Mouse (Mus musculus): ENCODE data around the gene Rora. TPM values are rescaled to one million over a fixed set of nuclear protein-coding genes. Genes with fewer than 3 reads are reported as not detected.

Gene Rora
- total and polyA plus RNA-seq, 2 experiments, result 11.3 to 30.8 TPM

GRCm38 (mm10) chr9:69339829-69340228 is 686.2 kb downstream of the Rora start:
- Histone ChIP-seq H3K79me2 (ENCODE audit: control insufficient read depth, insufficient read depth, low read length) (peaks cover 57% of the 10 kb centered on the region), H3K27ac (replicated peaks; ENCODE audit: insufficient read depth, low read depth, low read length) (no peak overlapping the region), H3K27me3 (ENCODE audit: control insufficient read depth, insufficient read depth, low read length) (no peaks in the 10 kb centered on the region), H3K36me3 (ENCODE audit: control insufficient read depth, insufficient read depth, low read length) (no peaks in the 10 kb centered on the region), H3K9ac (ENCODE audit: low read depth, low read length) (no peak overlapping the region), H3K4me3 (ENCODE audit: insufficient read depth, low read depth, low read length) (no peak overlapping the region), H3K4me1 (ENCODE audit: control insufficient read depth, insufficient read depth, low read length) (peaks cover 21% of the 10 kb centered on the region)
- TF ChIP-seq CTCF (IDR thresholded peaks at IDR 0.05; ENCODE audit: low read depth, low read length), result no peak
- no peak for TF ChIP-seq POLR2A (IDR thresholded peaks at IDR 0.05; ENCODE audit: extremely low read depth, insufficient read depth, low read length)
- DNase-seq (ENCODE audit: extremely low read depth, low read depth, low spot score), result no peak
- WGBS, result 83% methylated on average over 6 of the region's 6 CpGs

GRCm38 (mm10) chr9:69340421-69340820 is 686.8 kb downstream of the Rora start:
- Histone ChIP-seq H3K27me3 (ENCODE audit: control insufficient read depth, insufficient read depth, low read length) (no peaks in the 10 kb centered on the region), H3K27ac (replicated peaks; ENCODE audit: insufficient read depth, low read depth, low read length) (no peak overlapping the region), H3K36me3 (ENCODE audit: control insufficient read depth, insufficient read depth, low read length) (no peaks in the 10 kb centered on the region), H3K4me1 (ENCODE audit: control insufficient read depth, insufficient read depth, low read length) (peaks cover 16% of the 10 kb centered on the region), H3K9ac (ENCODE audit: low read depth, low read length) (no peak overlapping the region), H3K79me2 (ENCODE audit: control insufficient read depth, insufficient read depth, low read length) (peaks cover 60% of the 10 kb centered on the region), H3K4me3 (ENCODE audit: insufficient read depth, low read depth, low read length) (no peak overlapping the region)
- 93% methylated on average over 7 of the region's 7 CpGs for WGBS
- DNase-seq (ENCODE audit: extremely low read depth, low read depth, low spot score), result no peak
- TF ChIP-seq CTCF (IDR thresholded peaks at IDR 0.05; ENCODE audit: low read depth, low read length) (no peak), POLR2A (IDR thresholded peaks at IDR 0.05; ENCODE audit: extremely low read depth, insufficient read depth, low read length) (no peak)

- TF ChIP-seq POLR2A (IDR thresholded peaks at IDR 0.05; ENCODE audit: extremely low read depth, insufficient read depth, low read length) (no peak), CTCF (IDR thresholded peaks at IDR 0.05; ENCODE audit: low read depth, low read length) (no peak)
- DNase-seq (ENCODE audit: extremely low read depth, low read depth, low spot score), result no peak
- Histone ChIP-seq H3K9ac (ENCODE audit: low read depth, low read length) (no peak overlapping the region), H3K36me3 (ENCODE audit: control insufficient read depth, insufficient read depth, low read length) (peaks cover 9% of the 10 kb centered on the region; the same call in 1 of the 2 replicates), H3K4me3 (ENCODE audit: insufficient read depth, low read depth, low read length) (no peak overlapping the region), H3K27me3 (ENCODE audit: control insufficient read depth, insufficient read depth, low read length) (no peaks in the 10 kb centered on the region), H3K27ac (replicated peaks; ENCODE audit: insufficient read depth, low read depth, low read length) (no peak overlapping the region), H3K4me1 (ENCODE audit: control insufficient read depth, insufficient read depth, low read length) (peaks cover 9% of the 10 kb centered on the region), H3K79me2 (ENCODE audit: control insufficient read depth, insufficient read depth, low read length) (peaks cover 54% of the 10 kb centered on the region)
- WGBS, result 89% methylated on average over 10 of the region's 10 CpGs
Measured at GRCm38 (mm10) chr9:69343881-69344280, 690.3 kb downstream of the Rora start.

- no peak for DNase-seq (ENCODE audit: extremely low read depth, low read depth, low spot score)
- Histone ChIP-seq H3K36me3 (ENCODE audit: control insufficient read depth, insufficient read depth, low read length) (peaks cover 15% of the 10 kb centered on the region), H3K4me3 (ENCODE audit: insufficient read depth, low read depth, low read length) (no peak overlapping the region), H3K27ac (replicated peaks; ENCODE audit: insufficient read depth, low read depth, low read length) (no peak overlapping the region), H3K9ac (ENCODE audit: low read depth, low read length) (no peak overlapping the region), H3K79me2 (ENCODE audit: control insufficient read depth, insufficient read depth, low read length) (peaks cover 55% of the 10 kb centered on the region), H3K27me3 (ENCODE audit: control insufficient read depth, insufficient read depth, low read length) (no peaks in the 10 kb centered on the region), H3K4me1 (ENCODE audit: control insufficient read depth, insufficient read depth, low read length) (no peaks in the 10 kb centered on the region; the same call in 1 of the 2 replicates)
- no peak for TF ChIP-seq CTCF (IDR thresholded peaks at IDR 0.05; ENCODE audit: low read depth, low read length)
- no peak for TF ChIP-seq POLR2A (IDR thresholded peaks at IDR 0.05; ENCODE audit: extremely low read depth, insufficient read depth, low read length)
- 56% methylated on average over 6 of the region's 6 CpGs for WGBS
Measured at GRCm38 (mm10) chr9:69345550-69345949, 692.0 kb downstream of the Rora start.

GRCm38 (mm10) chr9:69347796-69348195 is 694.2 kb downstream of the Rora start:
- Histone ChIP-seq H3K27ac (replicated peaks; ENCODE audit: insufficient read depth, low read depth, low read length) (no peak overlapping the region), H3K9ac (ENCODE audit: low read depth, low read length) (no peak overlapping the region), H3K79me2 (ENCODE audit: control insufficient read depth, insufficient read depth, low read length) (peaks cover 49% of the 10 kb centered on the region), H3K4me1 (ENCODE audit: control insufficient read depth, insufficient read depth, low read length) (no peaks in the 10 kb centered on the region; the same call in 1 of the 2 replicates), H3K27me3 (ENCODE audit: control insufficient read depth, insufficient read depth, low read length) (no peaks in the 10 kb centered on the region), H3K4me3 (ENCODE audit: insufficient read depth, low read depth, low read length) (no peak overlapping the region), H3K36me3 (ENCODE audit: control insufficient read depth, insufficient read depth, low read length) (peaks cover 15% of the 10 kb centered on the region)
- TF ChIP-seq POLR2A (IDR thresholded peaks at IDR 0.05; ENCODE audit: extremely low read depth, insufficient read depth, low read length) (no peak), CTCF (IDR thresholded peaks at IDR 0.05; ENCODE audit: low read depth, low read length) (no peak)
- 92% methylated on average over 6 of the region's 6 CpGs for WGBS
- no peak for DNase-seq (ENCODE audit: extremely low read depth, low read depth, low spot score)

GRCm38 (mm10) chr9:69349537-69349936 is 696.0 kb downstream of the Rora start:
- TF ChIP-seq CTCF (IDR thresholded peaks at IDR 0.05; ENCODE audit: low read depth, low read length) (no peak), POLR2A (IDR thresholded peaks at IDR 0.05; ENCODE audit: extremely low read depth, insufficient read depth, low read length) (no peak)
- peaks cover 15% of the 10 kb centered on the region for H3K36me3 ChIP-seq (ENCODE audit: control insufficient read depth, insufficient read depth, low read length)
- 80% methylated on average over 2 of the region's 2 CpGs for WGBS

More at GRCm38 (mm10) chr9:69349537-69349936, 696.0 kb downstream of the Rora start:
- no peaks in the 10 kb centered on the region for H3K27me3 ChIP-seq (ENCODE audit: control insufficient read depth, insufficient read depth, low read length)
- H3K27ac ChIP-seq (replicated peaks; ENCODE audit: insufficient read depth, low read depth, low read length), result no peak overlapping the region
- peaks cover 40% of the 10 kb centered on the region for H3K79me2 ChIP-seq (ENCODE audit: control insufficient read depth, insufficient read depth, low read length)
- H3K4me3 ChIP-seq (ENCODE audit: insufficient read depth, low read depth, low read length), result no peak overlapping the region
- no peak overlapping the region for H3K9ac ChIP-seq (ENCODE audit: low read depth, low read length)
- no peak for DNase-seq (ENCODE audit: extremely low read depth, low read depth, low spot score)
- no peaks in the 10 kb centered on the region; the same call in 1 of the 2 replicates for H3K4me1 ChIP-seq (ENCODE audit: control insufficient read depth, insufficient read depth, low read length)
